Mouse (Mus musculus) testis, adult 2 months (tissue): ENCODE results near the gene P2ry10b.

Source experiments
- CTCF ChIP-seq: fragments of 200-500 bp; IDR thresholded peaks from 2 replicates; pipeline ENCODE4 v1.5.1; 2012; ENCODE audit warnings: low read depth, mild to moderate bottlenecking, inconsistent platforms, low read length, moderate library complexity; ENCODE audit not compliant: control insufficient read depth, insufficient read depth, insufficient replicate concordance
- POLR2A ChIP-seq: fragments of 200-500 bp; IDR thresholded peaks from 2 replicates; pipeline ENCODE4 v1.6.1; 2012; ENCODE audit warnings: low read depth, mild to moderate bottlenecking, inconsistent platforms, low read length, moderate library complexity; ENCODE audit not compliant: control insufficient read depth

DNA sequence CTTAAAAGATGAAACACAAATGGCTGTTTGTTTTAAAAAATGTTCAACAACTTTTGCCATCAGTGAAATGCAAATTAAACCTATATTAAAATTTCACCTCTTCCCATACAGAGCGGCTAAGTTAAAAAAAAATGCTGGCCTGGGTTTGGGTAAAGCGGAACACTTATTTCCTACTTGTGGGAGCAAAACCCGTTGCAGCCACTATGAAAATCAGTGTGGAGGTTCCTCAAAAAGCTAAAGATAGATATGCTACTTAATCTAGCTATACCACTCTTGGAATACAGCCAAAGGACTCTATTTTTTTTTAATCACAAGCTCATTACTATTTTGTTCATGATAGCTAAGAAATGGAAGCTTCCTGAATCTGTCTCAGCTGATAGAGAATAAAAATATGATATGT lies 5.5 kb upstream of the P2ry10b start:
- TF ChIP-seq CTCF, result no peak
- no peak for TF ChIP-seq POLR2A
